Mouse (Mus musculus) thymus, postnatal 10 days (tissue): ENCODE data around the gene Dbh.

Experiments used
- DNase-seq, 2 experiments: peaks; one replicate each; pipeline ENCODE4 v3.0.0; 2021; ENCODE audit warnings: low spot score in 2 of 2

Gene Dbh

GRCm38 (mm10) chr2:27163851-27164250 is 1.2 kb upstream of the Dbh start:
- no peak for DNase-seq

GRCm38 (mm10) chr2:27166074-27166473 is 1.0 kb downstream of the Dbh start:
- DNase-seq, result peak; percentile 26 to 32

GRCm38 (mm10) chr2:27166999-27167398 is 2.0 kb downstream of the Dbh start:
- no peak for DNase-seq

- DNase-seq, result no peak
Observed at GRCm38 (mm10) chr2:27174242-27174641, 9.2 kb downstream of the Dbh start.

GRCm38 (mm10) chr2:27175696-27176267 is 10.7 kb downstream of the Dbh start:
- DNase-seq, result peak; percentile 36 to 47

- no peak for DNase-seq
Observed at GRCm38 (mm10) chr2:27179101-27179500, 14.1 kb downstream of the Dbh start.

- DNase-seq, result no peak
Observed at GRCm38 (mm10) chr2:27181907-27182306, 16.9 kb downstream of the Dbh start.

- DNase-seq, result no peak
Observed at GRCm38 (mm10) chr2:27183734-27184133, 18.7 kb downstream of the Dbh start.

- no peak for DNase-seq
Observed at GRCm38 (mm10) chr2:27187531-27187930, 22.5 kb downstream of the Dbh start.

- no peak for DNase-seq
Observed at GRCm38 (mm10) chr2:27189994-27190393, 25.0 kb downstream of the Dbh start.

GRCm38 (mm10) chr2:27198551-27199246 is 33.7 kb downstream of the Dbh start:
- peak; percentile 52 to 54 for DNase-seq

- DNase-seq, result no peak
Observed at GRCm38 (mm10) chr2:27200586-27200985, 35.6 kb downstream of the Dbh start.

GRCm38 (mm10) chr2:27205666-27206065 is 40.6 kb downstream of the Dbh start:
- DNase-seq, result no peak

GRCm38 (mm10) chr2:27206128-27206797 is 41.2 kb downstream of the Dbh start:
- DNase-seq, result no peak

- DNase-seq, result no peak
Observed at GRCm38 (mm10) chr2:27207126-27207525, 42.1 kb downstream of the Dbh start.

GRCm38 (mm10) chr2:27209370-27209769 is 44.3 kb downstream of the Dbh start:
- DNase-seq, result no peak

- DNase-seq, result peak; percentile 70 to 75
Observed at GRCm38 (mm10) chr2:27209816-27210215, 44.8 kb downstream of the Dbh start.

GRCm38 (mm10) chr2:27210255-27210654 is 45.2 kb downstream of the Dbh start:
- peak; percentile 55 to 76 for DNase-seq

- DNase-seq, result no peak
Observed at GRCm38 (mm10) chr2:27210676-27211210, 45.7 kb downstream of the Dbh start.

GRCm38 (mm10) chr2:27211966-27212893 is 47.2 kb downstream of the Dbh start:
- DNase-seq, result no peak

- no peak for DNase-seq
Observed at GRCm38 (mm10) chr2:27215537-27215936, 50.5 kb downstream of the Dbh start.

- no peak for DNase-seq
Observed at GRCm38 (mm10) chr2:27218121-27218544, 53.1 kb downstream of the Dbh start.
